Mouse (Mus musculus) bone marrow macrophage, adult 2 months (primary cell): ENCODE measurements at regions not wholly inside any gene's neighbourhood (a gene's known extent, or its start where the extent isn't known, plus 50 kb on each side); places are given as distances from the start of the nearest gene placed in this dataset.
A peak's percentile ranks its signal among the peaks of the same experiment; 100 is the strongest.

Experiments used
- H3K27ac ChIP-seq: 2 replicates; pipeline ENCODE4 v1.5.1; 2012; ENCODE audit warnings: low read depth, low read length; ENCODE audit not compliant: insufficient read depth
- H3K4me1 ChIP-seq: 2 replicates; pipeline ENCODE4 v1.6.1; 2012; ENCODE audit warnings: low read length; ENCODE audit not compliant: control insufficient read depth, insufficient read depth
- H3K4me3 ChIP-seq: 2 replicates; pipeline ENCODE4 v1.5.1; 2012; ENCODE audit warnings: mild to moderate bottlenecking, low read length, moderate library complexity; ENCODE audit not compliant: insufficient read depth
- CTCF ChIP-seq: IDR thresholded peaks from 2 replicates; pipeline ENCODE4 v1.5.1; 2012; ENCODE audit warnings: low read depth, mild to moderate bottlenecking, low read length, moderate library complexity
- POLR2A ChIP-seq: IDR thresholded peaks from 2 replicates; pipeline ENCODE4 v1.6.1; 2012; ENCODE audit warnings: mild to moderate bottlenecking, low read depth, low read length, borderline replicate concordance

DNA sequence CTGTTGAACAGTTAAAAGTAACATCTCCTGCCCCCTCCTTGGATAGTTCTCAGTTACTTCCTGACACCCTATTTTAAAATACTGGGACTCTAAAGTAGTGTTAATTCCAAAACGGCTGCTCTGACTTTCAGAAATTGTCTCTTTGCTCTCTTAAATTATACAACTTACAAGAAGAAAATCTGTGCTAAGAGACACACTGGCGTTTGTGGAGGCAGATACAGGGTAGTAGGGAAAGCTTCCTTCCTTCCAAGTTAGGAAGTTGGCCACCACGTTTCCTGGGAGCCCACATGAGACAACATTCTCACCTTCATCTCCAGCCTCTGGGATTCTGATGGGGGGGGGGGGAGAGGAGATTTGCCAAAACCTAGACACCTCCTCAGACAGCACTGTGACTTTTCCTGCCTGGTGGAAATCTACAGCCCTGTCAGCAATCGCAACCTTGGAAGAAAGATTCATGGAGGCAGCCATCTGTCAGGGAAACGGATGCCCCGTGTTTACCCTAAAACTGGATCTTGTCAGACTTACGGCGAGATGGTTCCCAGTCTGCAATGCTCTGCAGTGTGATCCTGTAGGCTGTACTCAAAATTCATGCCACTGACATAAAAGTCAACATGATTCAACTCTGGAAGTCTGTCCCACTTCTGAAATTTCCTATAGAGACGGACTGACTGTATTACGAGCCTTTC, 121.0 kb upstream of the Chrm2 start:
- TF ChIP-seq POLR2A: no peak
- TF ChIP-seq CTCF: no peak
- Histone ChIP-seq H3K4me3 (no peak overlapping the region), H3K27ac (no peak overlapping the region), H3K4me1 (no peaks in the 10 kb centered on the region)

DNA sequence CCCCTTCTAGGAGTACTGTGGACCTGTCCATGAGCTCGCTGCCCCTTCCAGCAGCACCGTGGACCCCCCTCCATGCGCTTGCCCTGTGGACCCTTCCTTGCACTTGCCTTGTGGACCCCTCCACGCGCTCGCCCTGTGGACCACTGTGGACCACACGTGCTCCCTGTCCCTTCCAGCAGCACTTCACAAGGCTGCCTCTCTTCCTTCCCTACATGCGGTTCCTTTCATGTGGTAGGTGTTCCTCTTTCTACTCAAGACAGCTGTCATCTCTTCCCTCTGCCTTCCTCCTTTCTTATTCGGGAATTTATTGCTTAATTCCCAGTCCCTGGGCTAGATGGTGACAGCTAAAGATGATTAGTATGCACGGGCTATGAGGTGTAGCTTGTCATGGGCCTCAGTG, 101.2 kb upstream of the Chrm2 start:
- Histone ChIP-seq H3K4me3 (peak overlapping the region; percentile 19; the same call in 1 of the 2 replicates), H3K4me1 (peaks cover 11% of the 10 kb centered on the region), H3K27ac (peak overlapping the region; percentile 81)
- TF ChIP-seq CTCF (no peak), POLR2A (no peak)

DNA sequence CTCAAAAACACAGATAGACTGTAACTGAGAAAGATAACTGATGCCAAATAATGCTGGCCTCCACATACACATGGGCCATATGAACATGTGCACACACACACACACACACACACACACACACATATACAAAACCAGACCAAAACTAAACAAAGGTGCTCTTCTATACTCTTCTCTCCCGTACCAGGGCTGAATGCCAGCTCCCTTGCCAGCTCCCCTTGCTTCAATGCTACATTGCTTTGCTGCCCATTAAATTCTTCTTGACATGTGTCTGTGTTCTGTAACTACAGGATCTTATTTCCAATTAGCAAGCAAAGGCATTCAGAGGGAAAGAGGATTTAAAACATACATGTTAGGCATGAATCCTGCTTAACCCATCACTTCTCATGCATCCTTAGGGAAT, 74.3 kb upstream of the Chrm2 start:
- Histone ChIP-seq H3K4me1 (no peaks in the 10 kb centered on the region), H3K27ac (no peak overlapping the region), H3K4me3 (no peak overlapping the region)
- TF ChIP-seq POLR2A: no peak
- TF ChIP-seq CTCF: no peak
